Mouse (Mus musculus) stomach, embryonic 14.5 days (tissue): Measurements from ENCODE around the gene Palld. TPM values are rescaled to one million over a fixed set of nuclear protein-coding genes. Genes with fewer than 3 reads are reported as not detected.

Source experiments
- ATAC-seq: fragments of 200-750 bp; cut with Nextera tagmentation; 2 replicates; pipeline ENCODE4 v1.8.0; 2017; ENCODE audit warnings: low read depth, moderate TSS enrichment; ENCODE audit not compliant: insufficient number of reproducible peaks, insufficient read depth, low FRiP score
- H3K27ac ChIP-seq: fragments of 300-500 bp; sonication (generic); 2 replicates; pipeline ENCODE4 v1.5.1; 2014; ENCODE audit warnings: mild to moderate bottlenecking, low read length, moderate library complexity, mixed read lengths
- H3K27me3 ChIP-seq: fragments of 300-500 bp; sonication (generic); 2 replicates; pipeline ENCODE4 v1.6.1; 2014; ENCODE audit warnings: low read length, control low read depth, mixed read lengths; ENCODE audit not compliant: control insufficient read depth, insufficient read depth
- H3K36me3 ChIP-seq: fragments of 300-500 bp; sonication (generic); 2 replicates; pipeline ENCODE4 v1.6.1; 2014; ENCODE audit warnings: mild to moderate bottlenecking, control low read depth, low read length, moderate library complexity, mixed read lengths; ENCODE audit not compliant: control insufficient read depth, insufficient read depth
- H3K4me1 ChIP-seq: fragments of 300-500 bp; sonication (generic); 2 replicates; pipeline ENCODE4 v1.6.1; 2014; ENCODE audit warnings: low read length, control low read depth, mixed read lengths; ENCODE audit not compliant: control insufficient read depth, insufficient read depth
- H3K4me2 ChIP-seq: fragments of 300-500 bp; sonication (generic); replicated peaks from 2 replicates; pipeline ENCODE4 v1.6.1; 2014; ENCODE audit warnings: low read depth, low read length, control low read depth
- H3K4me3 ChIP-seq: fragments of 300-500 bp; sonication (generic); 2 replicates; pipeline ENCODE4 v1.5.1; 2014; ENCODE audit warnings: low read depth, low read length, control low read depth
- H3K9ac ChIP-seq: fragments of 300-500 bp; sonication (generic); replicated peaks from 2 replicates; pipeline ENCODE4 v1.6.1; 2014; ENCODE audit warnings: low read depth, mild to moderate bottlenecking, control low read depth, low read length, moderate library complexity, mixed read lengths
- H3K9me3 ChIP-seq: fragments of 300-500 bp; sonication (generic); 2 replicates; pipeline ENCODE4 v1.6.1; 2016; ENCODE audit warnings: low read depth, low read length, control low read depth; ENCODE audit not compliant: control insufficient read depth
- WGBS: fragments of 180-500 bp; shearing (Covaris S2); extraction: QIAGEN DNeasy Blood & Tissue Kit; methylation state at CpG from one replicate; pipeline ENCODE4 v1.1.7; 2014; 5-methylcytosine and 5-hydroxymethylcytosine counted together
- polyA plus RNA-seq: library from polyadenylated mRNA; unstranded; fragments of >200 nt; fragmentation: Nextera tagmentation; extraction: Ambion mirVana; gene quantifications from 2 replicates; pipeline ENCODE4 v1.2.1, GENCODE M21; 2014

Gene Palld
- polyA plus RNA-seq, 1 experiment from 2014 or later, result 91.0 TPM

GRCm38 (mm10) chr8:61478150-61478549 is 424.3 kb downstream of the Palld start:
- Histone ChIP-seq H3K36me3 (no peaks in the 10 kb centered on the region), H3K4me3 (no peak overlapping the region), H3K9ac (no peak overlapping the region), H3K27ac (no peak overlapping the region), H3K9me3 (no peaks in the 10 kb centered on the region), H3K4me1 (no peaks in the 10 kb centered on the region), H3K4me2 (no peak overlapping the region), H3K27me3 (no peaks in the 10 kb centered on the region)
- ATAC-seq, result no peak
- 89% methylated on average over 4 of the region's 4 CpGs for WGBS

GRCm38 (mm10) chr8:61476160-61476559 is 426.3 kb downstream of the Palld start:
- Histone ChIP-seq H3K4me3 (no peak overlapping the region), H3K9ac (no peak overlapping the region), H3K27ac (no peak overlapping the region), H3K4me2 (no peak overlapping the region), H3K9me3 (no peaks in the 10 kb centered on the region), H3K4me1 (no peaks in the 10 kb centered on the region), H3K27me3 (no peaks in the 10 kb centered on the region), H3K36me3 (no peaks in the 10 kb centered on the region)
- WGBS, result 72% methylated on average over 9 of the region's 9 CpGs
- ATAC-seq, result no peak

- Histone ChIP-seq H3K36me3 (no peaks in the 10 kb centered on the region), H3K27me3 (no peaks in the 10 kb centered on the region), H3K9ac (no peak overlapping the region), H3K27ac (no peak overlapping the region), H3K4me3 (no peak overlapping the region), H3K4me1 (no peaks in the 10 kb centered on the region), H3K9me3 (no peaks in the 10 kb centered on the region), H3K4me2 (no peak overlapping the region)
- ATAC-seq, result peak; percentile 81
- WGBS, result 27% methylated on average over 6 of the region's 6 CpGs
These were observed 427.2 kb downstream of the Palld start for GRCm38 (mm10) chr8:61475251-61475673.

- WGBS, result 83% methylated on average over 4 of the region's 4 CpGs
- H3K4me3 ChIP-seq, result no peak overlapping the region
These were observed 432.3 kb downstream of the Palld start for GRCm38 (mm10) chr8:61470213-61470612.

GRCm38 (mm10) chr8:61467553-61467815 is 435.0 kb downstream of the Palld start:
- no peak for ATAC-seq
- Histone ChIP-seq H3K36me3 (no peaks in the 10 kb centered on the region), H3K9ac (no peak overlapping the region)

More at GRCm38 (mm10) chr8:61470213-61470612, 432.3 kb downstream of the Palld start:
- no peaks in the 10 kb centered on the region for H3K27me3 ChIP-seq
- ATAC-seq, result no peak
- H3K4me1 ChIP-seq, result no peaks in the 10 kb centered on the region
- H3K9me3 ChIP-seq, result no peaks in the 10 kb centered on the region
- no peak overlapping the region for H3K27ac ChIP-seq
- no peaks in the 10 kb centered on the region for H3K36me3 ChIP-seq
- H3K4me2 ChIP-seq, result no peak overlapping the region
- no peak overlapping the region for H3K9ac ChIP-seq

GRCm38 (mm10) chr8:61466696-61467552 is 435.6 kb downstream of the Palld start:
- Histone ChIP-seq H3K9ac (no peak overlapping the region), H3K36me3 (no peaks in the 10 kb centered on the region), H3K4me3 (no peak overlapping the region), H3K9me3 (no peaks in the 10 kb centered on the region), H3K27me3 (no peaks in the 10 kb centered on the region), H3K4me1 (no peaks in the 10 kb centered on the region), H3K27ac (no peak overlapping the region), H3K4me2 (no peak overlapping the region)
- 70% methylated on average over 15 of the region's 15 CpGs for WGBS
- no peak for ATAC-seq

More at GRCm38 (mm10) chr8:61467553-61467815, 435.0 kb downstream of the Palld start:
- Histone ChIP-seq H3K27me3 (no peaks in the 10 kb centered on the region), H3K4me1 (no peaks in the 10 kb centered on the region), H3K27ac (no peak overlapping the region), H3K4me2 (no peak overlapping the region), H3K9me3 (no peaks in the 10 kb centered on the region), H3K4me3 (no peak overlapping the region)
- 92% methylated on average over 3 of the region's 3 CpGs for WGBS

GRCm38 (mm10) chr8:61464393-61464792 is 438.1 kb downstream of the Palld start:
- no peak overlapping the region for H3K4me2 ChIP-seq
- no peaks in the 10 kb centered on the region for H3K4me1 ChIP-seq
- no peak overlapping the region for H3K9ac ChIP-seq
- no peak overlapping the region for H3K27ac ChIP-seq
- WGBS, result 83% methylated on average over 2 of the region's 2 CpGs
- no peak for ATAC-seq
- no peaks in the 10 kb centered on the region for H3K9me3 ChIP-seq
- no peaks in the 10 kb centered on the region for H3K27me3 ChIP-seq
- H3K4me3 ChIP-seq, result no peak overlapping the region
- H3K36me3 ChIP-seq, result no peaks in the 10 kb centered on the region

- WGBS, result 82% methylated on average over 5 of the region's 5 CpGs
- no peaks in the 10 kb centered on the region for H3K36me3 ChIP-seq
- no peak for ATAC-seq
These were observed 440.3 kb downstream of the Palld start for GRCm38 (mm10) chr8:61462221-61462620.

More at GRCm38 (mm10) chr8:61462221-61462620, 440.3 kb downstream of the Palld start:
- no peak overlapping the region for H3K4me3 ChIP-seq
- H3K9ac ChIP-seq, result no peak overlapping the region
- no peaks in the 10 kb centered on the region for H3K27me3 ChIP-seq
- no peaks in the 10 kb centered on the region for H3K4me1 ChIP-seq
- no peaks in the 10 kb centered on the region for H3K9me3 ChIP-seq
- H3K4me2 ChIP-seq, result no peak overlapping the region
- no peak overlapping the region for H3K27ac ChIP-seq
